Mouse (Mus musculus) heart, adult 18-20 months (tissue): ENCODE measurements around the gene Gps1. TPM values are rescaled to one million over a fixed set of nuclear protein-coding genes. Genes with fewer than 3 reads are reported as not detected.
"Not testable (repeated sequence)": the region's sequence is repeated elsewhere in the genome, so short reads cannot be mapped to it uniquely, and the experiment has no call there.

Source experiments
- DNase-seq, 2 experiments: peaks; one replicate each; pipeline ENCODE4 v3.0.0; 2021 to 2022; ENCODE audit warnings: mixed read lengths in 1 of 2
- long read RNA-seq, 2 experiments: library from polyadenylated mRNA; stranded (forward); transcript quantifications; one replicate each; pipeline ENCODE4 v2.0.0; 2021
- total RNA-seq, 2 experiments: library from RNA; stranded (reverse); gene quantifications; 2 replicates each; pipeline ENCODE4 v1.2.3; 2021

Gene Gps1
- total RNA-seq, result 10 to 100 TPM; 54.8 to 55.9 TPM
- long read RNA-seq, experiment 1, transcript Gps1-207 (14 exons, 2,000 nt), result minor isoform, 8 of 77 reads
- long read RNA-seq, experiment 1, transcript Gps1-202 (14 exons, 1,827 nt), result major isoform, 54 of 77 reads
- long read RNA-seq, experiment 1, transcript Gps1-208 (14 exons, 1,843 nt), result minor isoform, 6 of 77 reads
- long read RNA-seq, experiment 1, partial matches to known transcripts, result 4 of 77 reads
- long read RNA-seq, experiment 1, other reads (novel, unspliced or antisense), result 2 of 77 reads
- long read RNA-seq, experiment 2, transcript Gps1-202 (14 exons, 1,827 nt), result major isoform, 32 of 42 reads
- long read RNA-seq, experiment 2, partial matches to known transcripts, result 2 of 42 reads
- long read RNA-seq, experiment 2, other reads (novel, unspliced or antisense), result 0 of 42 reads

DNA sequence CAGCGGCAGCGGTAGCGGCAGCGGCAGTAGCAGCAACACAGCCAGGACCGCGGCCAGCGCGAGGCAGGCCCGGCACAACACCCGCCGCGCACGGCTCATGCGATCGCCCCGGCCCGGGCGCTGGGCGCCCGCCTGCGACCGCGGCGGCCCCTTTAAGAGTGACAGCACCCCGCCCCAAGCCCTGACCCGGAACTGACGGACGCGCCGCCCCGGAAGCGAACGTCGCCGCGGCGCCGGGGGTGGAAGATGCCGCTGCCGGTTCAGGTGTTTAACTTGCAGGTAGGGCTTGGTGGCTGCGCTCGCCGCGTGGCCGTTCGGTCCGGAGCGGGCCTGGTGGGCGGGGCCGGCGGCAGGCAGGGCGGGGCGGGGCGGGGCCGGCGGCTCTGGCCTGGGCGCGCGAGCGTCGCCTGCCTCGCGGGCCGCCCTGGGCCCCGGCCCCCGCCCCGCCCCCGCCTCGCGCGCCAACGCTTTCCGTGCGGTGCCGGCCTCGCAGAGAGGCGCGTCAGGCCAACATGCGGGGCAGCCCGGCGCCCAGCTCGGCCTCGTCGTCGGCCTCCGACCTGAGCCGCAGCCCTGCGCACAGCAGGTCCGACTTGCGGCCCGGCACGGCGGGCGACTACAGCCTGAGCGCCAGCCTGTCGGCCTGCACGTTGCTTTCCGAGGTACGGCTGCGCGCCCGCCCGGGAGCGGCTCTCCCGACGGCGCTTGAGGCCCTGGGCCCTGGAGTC is at the start of gene Gps1, which contains the start of gene Rfng:
Gene Gps1, plus strand, starts transcription at position 209 of the 728 bp plus-strand sequence.
Gene Rfng, minus strand, starts transcription at position 144 of the 728 bp plus-strand sequence.
- DNase-seq, result peak; percentile 89 to 90

DNA sequence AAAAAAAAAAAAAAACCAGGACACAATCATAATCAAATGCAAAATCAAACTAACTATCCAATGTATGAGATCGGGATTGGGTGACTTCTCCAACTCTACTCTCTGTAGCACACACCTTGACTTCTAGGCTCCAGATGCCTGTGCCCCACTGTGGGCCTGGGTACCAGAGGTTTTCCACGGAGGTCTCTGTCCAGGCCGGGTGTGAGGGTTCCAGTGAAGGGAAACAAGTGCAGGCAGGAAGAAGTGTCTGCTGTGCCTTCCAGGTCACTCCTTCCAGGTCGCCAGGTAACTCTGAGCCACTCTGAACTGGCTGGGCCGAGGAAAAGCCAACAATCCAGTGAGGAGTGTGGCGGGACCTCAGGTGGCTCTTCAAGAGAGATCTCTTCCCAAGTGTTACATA is 47.6 kb upstream of the Gps1 start:
- DNase-seq, result no peak

DNA sequence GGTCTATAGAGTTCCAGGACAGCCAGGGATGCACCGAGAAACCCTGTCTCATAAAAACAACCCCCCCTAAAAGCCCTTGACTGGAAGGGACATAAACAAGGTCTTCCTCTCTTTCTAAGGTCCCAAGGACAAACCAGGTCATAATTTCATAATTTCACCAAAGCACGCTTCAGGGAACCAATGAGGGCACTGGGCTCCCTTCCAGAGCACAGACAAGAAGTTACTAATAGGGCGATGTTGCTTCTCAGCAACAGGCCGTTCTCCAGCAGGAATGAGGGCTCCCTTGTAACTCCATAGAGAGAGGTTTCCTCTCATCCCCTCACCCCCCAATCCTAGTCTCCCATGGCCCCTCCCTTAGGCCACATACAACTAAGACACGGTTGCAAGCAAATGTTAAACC is 43.1 kb upstream of the Gps1 start:
- no peak for DNase-seq

DNA sequence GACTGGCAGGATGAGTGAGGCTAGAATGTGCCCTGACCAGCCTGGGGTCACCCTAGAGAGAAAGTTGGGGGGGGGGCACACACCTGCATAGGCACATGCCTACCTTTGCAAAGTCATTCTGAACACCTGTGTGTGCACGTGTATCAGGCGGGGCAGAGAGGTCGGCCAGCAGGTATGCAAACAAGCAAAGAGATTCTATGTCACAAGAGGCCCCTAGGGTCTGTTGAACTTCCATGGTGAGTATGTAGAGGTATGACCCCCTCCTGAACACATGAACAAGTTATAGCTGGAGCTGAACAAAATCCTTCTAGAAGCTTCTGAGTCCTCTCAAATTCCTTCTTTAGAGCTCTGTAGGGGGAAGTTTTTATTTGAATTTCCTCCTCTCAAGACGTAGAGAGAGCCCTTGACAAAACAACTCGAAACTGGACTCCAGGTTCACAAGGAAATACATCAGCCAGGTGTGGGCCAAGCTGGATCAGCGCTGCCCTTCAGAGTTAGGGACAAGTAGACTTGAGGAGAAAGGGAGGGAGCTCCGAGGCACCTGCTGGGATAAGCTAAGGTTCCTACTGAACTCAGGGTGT is 39.9 kb upstream of the Gps1 start:
- DNase-seq, result no peak

DNA sequence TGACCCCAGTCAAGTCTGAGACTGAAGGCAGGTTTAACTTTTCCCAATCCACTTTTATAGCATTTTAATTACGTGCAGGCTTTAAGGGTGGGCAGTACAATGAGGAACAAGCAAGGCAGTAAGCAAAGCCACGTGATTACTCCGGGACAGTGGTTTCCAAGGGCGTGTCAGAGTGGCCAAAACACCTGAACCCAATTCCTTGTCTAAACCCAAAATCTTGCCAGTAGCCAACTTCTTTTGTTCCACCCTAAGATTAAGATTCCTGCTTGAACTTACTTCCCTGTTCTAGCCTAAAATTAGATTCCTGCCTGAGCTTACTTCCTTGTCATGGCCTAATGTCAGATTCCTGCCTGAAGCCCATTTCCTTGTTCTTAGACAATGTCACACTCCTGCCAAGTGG is 36.1 kb upstream of the Gps1 start:
- peak in 1 of 2 experiments; percentile 52 for DNase-seq

DNA sequence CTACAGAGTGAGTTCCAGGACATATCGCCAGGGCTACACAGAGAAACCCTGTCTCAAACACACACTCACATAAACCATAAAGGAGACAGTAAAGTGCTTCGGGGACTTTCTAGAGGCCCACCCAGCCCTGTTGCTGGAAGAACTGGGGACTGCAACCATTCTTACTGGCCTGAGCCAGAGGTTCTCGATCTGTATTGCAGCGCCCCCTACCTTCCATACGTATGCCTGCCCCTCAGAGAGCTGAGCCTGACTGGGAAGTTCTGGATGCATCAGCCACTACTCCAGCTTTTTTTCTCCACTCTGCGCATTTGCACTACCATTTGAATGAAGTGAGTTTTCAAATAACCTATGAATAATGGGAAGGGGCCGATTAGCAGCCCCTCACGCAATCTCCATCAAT is 34.6 kb upstream of the Gps1 start:
- DNase-seq, result peak in 1 of 2 experiments; percentile 49

DNA sequence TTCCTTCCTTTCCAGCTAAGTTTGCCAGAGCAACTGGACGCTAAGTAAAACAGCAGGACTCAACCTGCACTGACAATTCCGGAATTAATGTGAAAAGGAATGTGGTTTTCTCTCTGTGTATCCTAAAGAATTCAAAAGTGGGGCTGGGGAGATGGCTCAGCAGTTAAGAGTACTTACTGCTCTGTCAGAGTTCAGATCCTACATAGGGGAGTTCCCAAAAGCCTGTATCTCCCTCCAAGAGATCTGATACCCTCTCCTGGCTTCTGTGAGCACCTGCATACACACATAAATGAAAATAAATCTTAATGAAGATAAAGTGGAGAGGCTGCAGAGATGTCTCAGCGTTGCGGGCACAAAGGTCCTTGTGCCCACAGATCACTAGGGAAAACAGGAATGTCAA is 32.5 kb upstream of the Gps1 start:
- DNase-seq, result no peak

DNA sequence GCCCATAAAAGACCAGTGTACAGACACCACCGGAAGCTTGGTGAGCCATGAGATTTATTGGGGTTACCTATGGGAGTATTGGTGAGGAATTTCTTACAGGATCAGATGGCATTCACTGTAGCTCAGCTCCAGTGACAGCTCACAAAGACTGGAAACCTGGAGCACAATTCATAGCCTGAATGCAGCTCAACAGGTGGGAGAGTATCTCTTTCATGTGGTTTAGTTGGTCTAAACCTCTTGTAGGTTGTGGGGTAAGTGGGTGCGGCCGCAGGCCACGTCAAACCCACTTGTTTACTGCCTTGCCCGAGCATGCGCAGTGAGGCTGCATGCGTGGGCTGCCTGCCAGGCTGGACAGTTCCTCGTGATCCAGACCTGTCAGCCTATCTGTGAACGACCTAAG is 23.8 kb upstream of the Gps1 start:
- no peak for DNase-seq

DNA sequence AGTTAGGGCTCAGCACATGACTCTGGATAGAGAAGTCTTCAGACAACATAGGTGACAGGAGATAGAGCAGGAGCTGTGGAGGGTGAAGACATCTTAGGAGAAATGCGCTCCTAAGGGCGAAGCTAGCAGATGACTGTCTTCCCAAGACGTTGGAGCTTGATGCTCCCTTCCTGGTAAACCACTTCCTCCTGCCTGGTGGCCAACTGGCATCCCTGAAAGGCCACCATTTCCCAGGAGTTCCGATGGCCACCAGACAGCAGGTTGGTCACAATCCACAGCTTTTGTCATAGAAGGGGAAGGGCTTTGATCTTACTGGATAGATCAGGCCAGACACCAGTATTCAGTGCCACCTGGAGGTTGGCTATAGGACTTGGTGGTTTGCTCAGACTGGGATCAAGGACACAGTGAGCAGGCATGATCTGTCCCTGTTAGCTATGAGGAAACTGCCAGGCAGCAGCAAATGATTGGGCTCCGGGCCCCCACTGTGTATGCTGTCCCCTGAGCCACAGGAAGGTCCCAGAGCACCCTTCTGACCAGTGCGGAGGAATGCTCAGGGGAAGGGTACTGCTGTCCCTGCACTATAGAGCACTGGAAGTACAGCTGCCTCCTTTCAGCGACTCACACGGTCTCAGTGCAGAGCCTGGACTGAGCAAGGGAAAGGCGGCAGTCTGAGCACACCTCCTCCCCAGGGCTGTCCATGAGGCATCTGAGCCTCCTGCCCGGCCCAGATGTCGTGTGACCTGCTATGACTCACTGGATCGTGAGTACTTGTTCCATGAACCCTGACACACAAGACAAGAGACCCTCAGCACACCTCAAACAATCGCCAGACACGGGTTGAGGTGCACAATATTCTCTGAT is 22.0 kb upstream of the Gps1 start:
- DNase-seq, result no peak

DNA sequence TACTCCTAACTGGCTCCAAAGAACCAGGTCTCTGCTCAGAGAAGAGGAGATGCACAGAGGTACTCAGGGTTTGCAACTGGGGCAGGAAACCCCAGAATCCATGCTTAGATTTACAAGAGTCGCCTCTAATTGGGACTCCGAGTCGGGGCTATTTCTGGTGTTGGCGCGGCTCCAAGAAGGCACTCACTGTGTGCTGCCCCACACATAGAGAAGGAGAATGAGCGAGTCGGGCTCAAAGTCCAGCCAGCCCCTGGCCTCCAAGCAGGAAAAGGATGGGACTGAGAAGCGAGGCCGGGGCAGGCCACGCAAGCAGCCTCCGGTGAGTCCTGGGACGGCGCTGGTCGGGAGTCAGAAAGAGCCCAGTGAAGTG is 21.4 kb upstream of the Gps1 start, which contains the start of gene Hmga1b:
Gene Hmga1b, plus strand, starts transcription at position 123 of the 370 bp plus-strand sequence.
- DNase-seq, result not testable (repeated sequence)

DNA sequence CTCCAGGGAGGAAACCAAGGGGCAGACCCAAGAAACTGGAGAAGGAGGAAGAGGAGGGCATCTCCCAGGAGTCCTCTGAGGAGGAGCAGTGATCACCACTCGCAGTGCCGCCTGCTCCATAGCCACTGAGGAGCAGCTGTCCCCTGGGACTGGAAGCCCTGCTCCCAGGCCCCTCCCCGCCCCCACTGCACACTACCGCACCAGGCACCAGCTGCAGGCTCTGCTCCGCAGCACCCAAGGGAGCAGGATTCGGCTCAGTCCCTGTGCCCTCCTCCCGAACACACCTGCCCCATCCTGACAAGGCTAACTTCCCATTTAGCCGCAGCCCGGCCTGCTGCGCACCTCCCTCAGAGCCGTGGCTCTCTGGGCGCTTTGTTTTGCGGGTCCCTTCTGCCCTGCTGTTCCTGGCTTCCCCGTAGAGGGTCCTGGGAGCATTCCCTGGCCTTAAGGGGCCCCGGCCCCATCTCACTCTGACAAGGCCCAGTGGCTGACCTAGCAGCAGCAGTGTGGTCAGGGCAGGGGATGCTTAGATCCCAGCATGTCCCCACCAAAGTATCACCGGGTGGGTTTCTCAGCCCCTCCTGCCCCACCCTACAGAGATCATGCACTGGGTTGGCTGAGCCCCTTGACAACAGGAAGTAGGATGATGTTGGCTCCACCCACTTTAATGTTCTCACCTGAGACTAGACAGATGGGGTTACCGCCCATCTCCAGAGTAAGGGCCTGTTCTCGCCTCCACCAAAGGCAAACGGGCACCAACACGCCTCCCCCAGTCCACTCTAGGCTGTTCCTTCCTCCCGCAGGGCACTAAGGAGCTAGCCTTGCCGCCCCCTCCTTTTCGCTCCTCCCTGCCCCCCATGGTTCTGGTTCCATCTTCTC is 20.7 kb upstream of the Gps1 start:
- not testable (repeated sequence) for DNase-seq

DNA sequence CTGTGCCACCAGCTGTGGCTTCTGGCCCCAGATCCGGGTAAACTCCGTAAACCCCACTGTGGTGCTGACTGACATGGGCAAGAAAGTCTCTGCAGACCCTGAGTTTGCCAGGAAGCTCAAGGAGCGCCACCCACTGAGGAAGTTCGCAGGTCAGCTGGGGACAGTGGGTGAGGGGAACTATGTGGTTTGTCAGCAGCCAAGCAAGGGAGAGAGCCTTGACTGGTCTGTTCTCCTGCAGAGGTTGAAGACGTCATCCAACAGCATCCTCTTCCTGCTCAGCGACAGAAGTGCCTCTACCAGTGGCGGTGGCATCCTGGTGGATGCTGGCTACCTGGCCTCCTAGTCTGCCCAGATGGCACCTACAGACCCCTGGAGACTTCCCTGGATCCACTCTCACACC is 17.0 kb upstream of the Gps1 start:
- DNase-seq, result not testable (repeated sequence)

DNA sequence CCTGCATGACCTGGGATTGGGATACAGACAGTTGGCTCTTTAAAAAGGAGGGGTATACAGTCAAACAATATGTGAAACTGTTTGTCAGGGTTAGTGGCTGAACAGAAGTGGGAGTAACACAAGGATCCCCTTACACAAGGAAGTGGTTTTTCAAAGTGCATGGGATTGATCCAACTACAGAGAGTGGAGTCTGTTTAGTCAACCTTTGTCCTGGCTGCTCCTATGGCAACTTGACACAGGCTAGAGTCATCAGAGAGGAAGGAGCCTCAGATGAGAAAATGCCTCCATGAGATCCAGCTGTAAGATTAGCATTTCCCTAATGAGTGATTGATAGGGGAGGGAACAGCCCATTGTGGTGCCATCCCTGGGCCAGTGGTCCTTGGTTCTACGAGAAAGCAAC is 15.9 kb upstream of the Gps1 start:
- DNase-seq, result no peak

DNA sequence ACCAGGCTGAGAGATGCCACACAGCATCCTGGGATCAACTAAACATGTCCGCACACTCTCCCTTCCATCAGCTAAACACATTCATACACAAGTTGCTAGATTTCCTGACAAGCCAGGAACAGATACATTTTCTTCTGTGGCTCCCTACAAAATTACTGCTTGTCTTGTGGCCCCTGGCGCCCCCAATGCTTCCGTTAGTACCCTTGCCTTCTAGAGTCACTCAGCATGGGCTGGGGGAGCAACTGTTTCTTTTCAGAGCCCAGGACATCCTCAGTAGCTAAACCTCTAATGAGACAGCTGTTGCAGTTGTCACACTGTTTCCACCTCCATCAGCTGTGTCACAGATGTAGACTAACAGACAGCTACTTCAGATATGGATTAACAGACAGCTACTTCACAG is 11.3 kb upstream of the Gps1 start:
- no peak for DNase-seq

DNA sequence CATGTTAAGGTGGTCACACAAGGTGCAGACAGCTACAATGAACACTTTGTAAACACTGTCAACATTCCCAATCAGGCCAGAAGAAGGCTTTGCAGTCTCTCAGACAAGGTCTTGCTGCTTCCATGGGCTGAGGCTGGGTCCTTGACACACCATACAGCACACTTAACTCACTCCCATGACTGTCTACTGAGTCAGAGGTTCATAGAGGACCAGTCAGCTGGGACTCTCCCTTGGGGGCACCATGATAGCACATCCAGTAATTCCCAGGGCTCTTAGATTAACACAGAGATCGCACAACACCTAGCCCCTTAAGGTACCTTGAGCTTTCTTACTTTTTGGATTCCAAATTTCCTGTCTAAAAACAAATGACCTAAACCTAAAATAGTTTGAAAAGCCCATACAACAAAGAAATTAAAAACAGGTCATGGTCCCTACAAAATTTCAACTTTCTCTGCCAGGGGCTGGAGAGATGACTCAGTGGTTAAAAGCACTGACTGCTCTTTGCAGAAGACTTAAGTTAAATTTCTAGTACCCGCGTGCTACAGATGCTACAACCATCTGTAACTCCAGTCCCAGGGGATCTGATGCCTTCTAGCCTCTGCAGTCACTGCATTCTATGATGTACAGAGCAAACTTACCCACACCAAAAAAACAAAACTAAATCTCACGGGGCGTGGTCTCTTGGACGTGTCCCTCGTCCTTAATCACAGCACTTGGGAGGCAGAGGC is 10.4 kb upstream of the Gps1 start:
- DNase-seq, result no peak

DNA sequence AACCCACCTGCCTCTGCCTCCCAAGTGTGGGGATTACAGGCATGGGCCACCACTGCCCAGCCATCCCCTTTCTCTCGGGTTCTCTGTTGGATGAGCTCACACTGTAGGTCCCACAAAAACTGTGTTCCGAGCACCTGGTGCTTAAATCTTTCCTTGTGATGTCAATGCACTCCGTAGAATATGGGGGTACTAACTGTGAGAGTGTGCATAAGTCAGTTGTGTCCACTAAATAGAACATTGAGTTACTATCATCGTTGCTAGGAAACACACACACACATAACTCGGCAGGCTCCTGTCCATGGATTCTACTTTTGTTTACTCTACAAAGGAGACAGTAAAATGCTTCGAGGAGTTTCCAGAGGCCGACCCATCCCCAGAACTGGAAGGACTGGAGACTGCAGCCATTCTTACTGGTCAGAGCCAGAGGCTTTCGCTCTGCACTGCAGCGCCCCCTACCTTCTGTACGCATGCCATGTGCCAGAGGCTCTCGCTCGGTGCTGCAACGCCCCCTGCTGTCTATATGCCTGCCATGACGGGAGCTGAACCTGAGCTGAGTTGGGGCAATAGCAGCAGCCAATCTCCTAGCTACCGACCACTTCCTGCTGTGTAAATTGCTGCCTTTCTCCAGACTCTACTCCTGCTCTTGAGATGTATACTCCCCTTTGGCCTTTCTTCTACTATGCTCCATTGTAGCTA is 8.2 kb upstream of the Gps1 start:
- DNase-seq, result peak; percentile 92 to 98

DNA sequence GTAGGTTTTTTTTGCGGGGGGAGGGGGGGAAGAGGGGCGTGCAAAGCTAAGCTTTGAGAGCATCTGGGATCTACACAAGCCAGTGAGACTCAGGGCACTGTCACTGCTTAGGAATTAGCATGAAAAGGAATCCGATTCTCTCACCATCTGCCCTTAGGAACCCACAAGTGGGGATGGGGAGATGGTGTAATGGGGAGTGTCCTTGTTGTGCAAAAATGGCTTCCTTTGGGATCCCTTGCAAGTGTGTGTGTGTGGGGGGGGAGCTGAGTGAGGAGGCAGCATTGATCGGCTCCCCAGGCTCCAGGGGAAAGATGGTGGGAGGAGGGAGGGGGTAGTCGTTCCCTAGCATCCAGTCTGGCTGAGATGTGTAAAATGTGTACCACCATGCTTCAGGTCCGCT is 6.9 kb upstream of the Gps1 start:
- no peak for DNase-seq

DNA sequence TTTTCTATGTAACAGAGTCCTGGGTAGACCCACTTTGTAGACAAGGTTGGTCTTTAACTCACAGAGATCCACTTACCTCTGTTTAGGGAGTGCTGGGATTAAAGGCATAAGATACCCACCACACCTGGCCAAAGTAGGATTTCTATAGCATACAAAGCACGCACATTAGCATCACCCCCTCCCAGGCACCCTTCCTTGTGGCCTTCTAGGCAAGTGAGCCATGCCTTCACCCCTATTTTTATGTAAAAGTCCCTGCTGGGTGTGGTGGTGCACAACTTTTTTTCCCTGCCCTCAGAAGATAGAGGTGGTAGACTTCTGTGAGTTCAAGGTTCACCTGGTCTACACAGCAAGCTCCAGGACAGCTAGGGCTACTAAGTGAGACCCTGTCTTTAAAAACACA is 4.2 kb upstream of the Gps1 start:
- no peak for DNase-seq

DNA sequence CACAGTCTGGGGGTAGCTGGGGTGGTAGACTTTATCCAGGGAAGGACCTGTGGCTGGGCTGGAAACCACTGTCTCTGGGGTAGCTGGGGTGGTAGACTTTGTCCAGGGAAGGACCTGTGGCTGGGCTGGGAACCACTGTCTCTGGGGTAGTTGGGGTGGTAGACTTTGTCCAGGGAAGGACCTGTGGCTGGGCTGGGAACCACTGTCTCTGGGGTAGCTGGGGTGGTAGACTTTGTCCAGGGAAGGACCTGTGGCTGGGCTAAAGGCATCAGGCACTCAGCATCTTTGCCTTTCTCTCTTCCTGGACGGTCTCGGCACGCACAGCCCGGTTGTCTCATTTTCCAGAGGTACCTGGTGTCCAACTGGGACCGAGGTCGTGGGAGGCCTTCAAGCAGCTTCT is 2.7 kb upstream of the Gps1 start:
- DNase-seq, result not testable (repeated sequence)
